Mouse (Mus musculus) stomach, embryonic 15.5 days (tissue): Measurements from ENCODE around the gene Stard7. TPM values are rescaled to one million over a fixed set of nuclear protein-coding genes. Genes with fewer than 3 reads are reported as not detected.
A peak's percentile ranks its signal among the peaks of the same experiment; 100 is the strongest.

Experiments used
- ATAC-seq: fragments of 200-750 bp; cut with Nextera tagmentation; 2 replicates; pipeline ENCODE4 v1.8.0; 2017; ENCODE audit warnings: low read depth, moderate number of reproducible peaks, moderate TSS enrichment; ENCODE audit not compliant: insufficient read depth, low FRiP score
- H3K27ac ChIP-seq: fragments of 300-500 bp; sonication (generic); 2 replicates; pipeline ENCODE4 v1.5.1; 2015; ENCODE audit warnings: mild to moderate bottlenecking, inconsistent platforms
- H3K27me3 ChIP-seq: fragments of 300-500 bp; sonication (generic); replicated peaks from 2 replicates; pipeline ENCODE4 v1.6.1; 2015; ENCODE audit warnings: inconsistent platforms
- H3K36me3 ChIP-seq: fragments of 300-500 bp; sonication (generic); 2 replicates; pipeline ENCODE4 v1.6.1; 2015; ENCODE audit warnings: inconsistent platforms
- H3K4me1 ChIP-seq: fragments of 300-500 bp; sonication (generic); 2 replicates; pipeline ENCODE4 v1.6.1; 2015; ENCODE audit warnings: inconsistent platforms
- H3K4me2 ChIP-seq: fragments of 300-500 bp; sonication (generic); 2 replicates; pipeline ENCODE4 v1.6.1; 2015; ENCODE audit warnings: mild to moderate bottlenecking, inconsistent platforms
- H3K4me3 ChIP-seq: fragments of 300-500 bp; sonication (generic); replicated peaks from 2 replicates; pipeline ENCODE4 v1.5.1; 2015; ENCODE audit warnings: inconsistent platforms
- H3K9ac ChIP-seq: fragments of 300-500 bp; sonication (generic); 2 replicates; pipeline ENCODE4 v1.6.1; 2015; ENCODE audit warnings: inconsistent platforms
- H3K9me3 ChIP-seq: fragments of 300-500 bp; sonication (generic); 2 replicates; pipeline ENCODE4 v1.6.1; 2016; ENCODE audit warnings: inconsistent platforms
- WGBS: fragments of 180-500 bp; shearing (Covaris S2); methylation state at CpG from one replicate; pipeline ENCODE4 v1.1.7; 2015; 5-methylcytosine and 5-hydroxymethylcytosine counted together
- polyA plus RNA-seq: library from polyadenylated mRNA; unstranded; fragments of >200 nt; fragmentation: Nextera tagmentation; extraction: Ambion mirVana; gene quantifications from 2 replicates; pipeline ENCODE4 v1.2.1, GENCODE M21; 2015

Gene Stard7
- 73.7 and 81.4 TPM in 2 replicates for polyA plus RNA-seq

GRCm38 (mm10) chr2:127269491-127270299, at the start of gene Stard7:
TSS of gene Stard7 (plus strand) at chr2:127270218.
- WGBS, result under 1% methylated on average over 49 of the region's 49 CpGs
- Histone ChIP-seq H3K9me3 (no peaks in the 10 kb centered on the region), H3K4me3 (peak within 1 kb of the TSS; percentile 88), H3K36me3 (no peaks in the 10 kb centered on the region), H3K27me3 (no peaks in the 10 kb centered on the region), H3K4me1 (peaks cover 5% of the 10 kb centered on the region; the same call in 1 of the 2 replicates), H3K9ac (peak within 1 kb of the TSS; percentile 79), H3K4me2 (peak within 1 kb of the TSS; percentile 81), H3K27ac (peak within 1 kb of the TSS; percentile 95)
- ATAC-seq, result peak; percentile 98

DNA sequence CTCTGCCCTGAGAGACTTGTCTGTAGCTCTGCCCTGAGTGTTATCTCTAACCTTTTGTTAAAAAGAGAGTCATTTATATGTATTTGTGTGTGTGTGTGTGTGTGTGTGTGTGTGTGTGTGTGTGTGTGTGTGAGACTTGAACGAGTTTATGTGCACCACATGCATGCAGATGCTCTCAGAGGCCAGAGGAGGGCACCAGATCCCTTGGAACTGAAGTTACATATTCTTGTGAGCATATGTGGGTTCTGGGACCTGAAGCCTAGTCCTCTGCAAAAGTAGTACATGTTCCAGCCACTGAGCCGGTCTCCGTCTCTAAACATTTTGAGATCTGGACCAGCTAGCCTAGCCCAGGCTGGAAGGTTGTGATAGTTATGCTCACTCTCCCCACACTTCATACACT, 44.8 kb upstream of the Stard7 start:
- Histone ChIP-seq H3K9me3 (no peaks in the 10 kb centered on the region), H3K27me3 (no peaks in the 10 kb centered on the region), H3K4me3 (no peak overlapping the region), H3K4me2 (no peak overlapping the region), H3K4me1 (no peaks in the 10 kb centered on the region), H3K9ac (no peak overlapping the region), H3K36me3 (peaks cover 78% of the 10 kb centered on the region), H3K27ac (no peak overlapping the region)
- no peak for ATAC-seq
- 95% methylated on average over 3 of the region's 3 CpGs for WGBS

GRCm38 (mm10) chr2:127237897-127238610, 32.0 kb upstream of the Stard7 start:
- Histone ChIP-seq H3K9me3 (no peaks in the 10 kb centered on the region), H3K27me3 (no peaks in the 10 kb centered on the region), H3K27ac (no peak overlapping the region), H3K9ac (no peak overlapping the region), H3K36me3 (peaks cover 74% of the 10 kb centered on the region), H3K4me2 (no peak overlapping the region), H3K4me3 (no peak overlapping the region), H3K4me1 (no peaks in the 10 kb centered on the region)
- WGBS, result 91% methylated on average over 11 of the region's 11 CpGs
- ATAC-seq, result no peak

- no peaks in the 10 kb centered on the region for H3K27me3 ChIP-seq
- ATAC-seq, result no peak
- no peak overlapping the region for H3K4me3 ChIP-seq
- H3K4me2 ChIP-seq, result no peak overlapping the region
- H3K27ac ChIP-seq, result no peak overlapping the region
- no peaks in the 10 kb centered on the region for H3K9me3 ChIP-seq
- H3K4me1 ChIP-seq, result no peaks in the 10 kb centered on the region
- WGBS, result 94% methylated on average over 2 of the region's 2 CpGs
- H3K36me3 ChIP-seq, result peaks cover 60% of the 10 kb centered on the region
- H3K9ac ChIP-seq, result no peak overlapping the region
Measured at GRCm38 (mm10) chr2:127240065-127240464, 30.0 kb upstream of the Stard7 start.

DNA sequence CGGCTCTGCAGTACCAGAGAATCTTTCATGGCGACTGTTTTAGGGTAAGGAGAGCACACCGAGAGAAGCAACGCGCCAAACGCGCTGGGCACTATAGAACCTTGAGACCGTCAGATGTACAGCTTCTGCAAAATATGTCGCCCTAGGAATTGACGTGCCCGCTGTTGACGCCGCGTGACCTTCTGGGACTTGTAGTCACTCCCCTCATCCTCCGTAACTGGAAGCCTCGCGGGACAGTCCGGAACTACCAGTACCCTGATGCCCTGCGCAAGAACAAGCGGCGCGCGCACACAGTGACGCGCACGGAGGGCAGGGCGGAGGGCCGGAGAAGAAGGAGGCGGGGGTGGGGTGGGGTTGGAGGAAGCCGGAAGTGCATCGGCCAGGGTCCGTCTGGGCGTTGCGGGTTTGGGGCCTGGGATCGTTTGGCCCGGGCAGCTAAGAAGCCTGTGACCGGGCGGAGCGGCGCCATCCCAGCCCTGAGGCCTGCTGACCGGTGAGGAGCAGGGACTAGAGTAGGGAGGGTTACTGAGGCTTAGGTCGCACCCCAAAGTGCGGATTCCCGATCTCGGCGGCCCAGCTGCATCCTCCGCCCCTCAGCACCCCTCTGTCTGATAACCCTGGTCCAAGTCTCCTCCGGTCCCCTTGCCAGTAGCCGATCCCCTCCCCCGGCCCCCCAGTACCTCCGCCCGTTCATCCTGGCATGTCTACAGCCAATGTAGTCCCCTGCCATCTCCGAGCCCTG, 22.3 kb upstream of the Stard7 start, which contains the start of the genes Ciao1 and Tmem127:
TSS of gene Ciao1 (minus strand) at position 225 of the 742 bp plus-strand sequence.
TSS of gene Tmem127 (plus strand) at position 317 of the 742 bp plus-strand sequence.
- peak within 1 kb of the TSS; percentile 88 for H3K9ac ChIP-seq
- peaks cover 19% of the 10 kb centered on the region for H3K36me3 ChIP-seq
- no peaks in the 10 kb centered on the region for H3K27me3 ChIP-seq
- under 1% methylated on average over 52 of the region's 53 CpGs for WGBS
- H3K4me3 ChIP-seq, result peak within 1 kb of the TSS; percentile 97
- peak within 1 kb of the TSS; percentile 81 for H3K27ac ChIP-seq
- no peaks in the 10 kb centered on the region for H3K9me3 ChIP-seq
- peak; percentile 99 for ATAC-seq
- H3K4me1 ChIP-seq, result peaks cover 23% of the 10 kb centered on the region
- H3K4me2 ChIP-seq, result peak within 1 kb of the TSS; percentile 94

GRCm38 (mm10) chr2:127248334-127249004, 21.5 kb upstream of the Stard7 start:
- H3K4me2 ChIP-seq, result peak overlapping the region; percentile 94
- peak overlapping the region; percentile 97 for H3K4me3 ChIP-seq
- peaks cover 23% of the 10 kb centered on the region for H3K4me1 ChIP-seq
- H3K9me3 ChIP-seq, result no peaks in the 10 kb centered on the region
- peak overlapping the region; percentile 80 for H3K9ac ChIP-seq
- peak; percentile 40 for ATAC-seq
- H3K27ac ChIP-seq, result peak overlapping the region; percentile 81
- H3K27me3 ChIP-seq, result no peaks in the 10 kb centered on the region
- WGBS, result under 1% methylated on average over 39 of the region's 39 CpGs
- H3K36me3 ChIP-seq, result peaks cover 18% of the 10 kb centered on the region

DNA sequence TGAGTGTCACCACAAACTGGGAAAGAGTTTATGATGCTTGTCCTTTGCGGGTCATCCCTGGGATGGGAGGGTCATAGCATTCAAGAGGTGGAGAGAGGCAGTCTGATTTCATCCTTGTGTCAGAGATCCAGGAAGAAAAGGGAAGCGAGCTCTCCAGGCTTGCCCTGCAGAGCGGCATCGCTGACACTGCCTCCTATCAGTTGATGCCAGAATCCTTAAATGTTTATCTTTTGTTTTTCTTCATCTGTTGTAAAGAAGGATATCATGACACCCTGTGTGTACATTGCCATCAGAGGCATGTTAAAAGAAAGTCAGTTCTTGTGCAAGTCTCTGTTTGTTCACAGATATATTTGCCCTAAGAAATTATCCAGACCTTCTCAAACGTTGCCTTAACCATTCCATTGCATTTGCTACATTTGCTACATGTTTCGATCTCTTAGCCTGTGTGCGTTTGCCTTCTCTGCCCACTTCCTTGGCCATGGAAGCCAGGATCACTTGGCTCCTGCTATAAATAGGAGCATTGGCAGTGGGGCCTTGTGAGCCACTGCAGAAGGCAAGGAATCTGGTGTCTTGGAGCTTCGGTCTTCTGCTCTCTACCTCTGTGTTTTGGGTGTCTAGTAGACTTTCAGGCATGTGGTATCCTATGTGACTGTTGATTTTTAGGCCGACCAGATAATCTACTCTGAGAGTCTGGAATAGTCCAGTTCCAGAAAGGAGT, 19.6 kb upstream of the Stard7 start:
- 86% methylated on average over 9 of the region's 9 CpGs for WGBS
- H3K9me3 ChIP-seq, result no peaks in the 10 kb centered on the region
- H3K27me3 ChIP-seq, result no peaks in the 10 kb centered on the region
- H3K4me2 ChIP-seq, result no peak overlapping the region
- H3K27ac ChIP-seq, result no peak overlapping the region
- no peak for ATAC-seq
- no peak overlapping the region for H3K4me3 ChIP-seq
- peaks cover 8% of the 10 kb centered on the region; the same call in 1 of the 2 replicates for H3K36me3 ChIP-seq
- H3K9ac ChIP-seq, result no peak overlapping the region
- H3K4me1 ChIP-seq, result peaks cover 23% of the 10 kb centered on the region

- Histone ChIP-seq H3K36me3 (peaks cover 8% of the 10 kb centered on the region; the same call in 1 of the 2 replicates), H3K27ac (no peak overlapping the region), H3K27me3 (no peaks in the 10 kb centered on the region), H3K4me3 (no peak overlapping the region), H3K4me1 (peaks cover 21% of the 10 kb centered on the region), H3K4me2 (no peak overlapping the region), H3K9ac (no peak overlapping the region), H3K9me3 (no peaks in the 10 kb centered on the region)
- WGBS, result 69% methylated on average over 3 of the region's 3 CpGs
- ATAC-seq, result no peak
Measured at GRCm38 (mm10) chr2:127251457-127251856, 18.6 kb upstream of the Stard7 start.

GRCm38 (mm10) chr2:127251880-127252527, 18.0 kb upstream of the Stard7 start:
- no peak overlapping the region for H3K9ac ChIP-seq

GRCm38 (mm10) chr2:127252787-127253186, 17.2 kb upstream of the Stard7 start:
- Histone ChIP-seq H3K36me3 (peaks cover 17% of the 10 kb centered on the region; the same call in 1 of the 2 replicates), H3K9ac (no peak overlapping the region), H3K27me3 (no peaks in the 10 kb centered on the region), H3K9me3 (no peaks in the 10 kb centered on the region), H3K4me3 (no peak overlapping the region), H3K4me2 (no peak overlapping the region), H3K27ac (no peak overlapping the region), H3K4me1 (peaks cover 14% of the 10 kb centered on the region)
- WGBS, result 57% methylated on average over 5 of the region's 5 CpGs
- no peak for ATAC-seq

More at GRCm38 (mm10) chr2:127251880-127252527, 18.0 kb upstream of the Stard7 start:
- Histone ChIP-seq H3K36me3 (peaks cover 10% of the 10 kb centered on the region; the same call in 1 of the 2 replicates), H3K4me2 (no peak overlapping the region), H3K27me3 (no peaks in the 10 kb centered on the region), H3K4me3 (no peak overlapping the region), H3K4me1 (peaks cover 15% of the 10 kb centered on the region), H3K9me3 (no peaks in the 10 kb centered on the region), H3K27ac (no peak overlapping the region)
- WGBS, result 58% methylated on average over 3 of the region's 3 CpGs
- ATAC-seq, result no peak
